Mouse (Mus musculus) MEL (cell line): ENCODE measurements around the gene Fgfr2. TPM values are rescaled to one million over a fixed set of nuclear protein-coding genes. Genes with fewer than 3 reads are reported as not detected.

ENCODE experiments used
- DNase-seq: peaks from one replicate; pipeline ENCODE4 v3.0.0; 2011; ENCODE audit warnings: low read depth, low spot score
- H3K27ac ChIP-seq: 2 replicates; pipeline ENCODE4 v1.5.1; 2012; ENCODE audit warnings: low read depth, mild to moderate bottlenecking, control low read depth, low read length, moderate library complexity; ENCODE audit not compliant: control insufficient read depth
- H3K27me3 ChIP-seq, 2 experiments: fragments of 150-350 bp in 1 of 2; sonication (generic) in 1 of 2; 2 replicates each; pipeline ENCODE4 v1.6.1; 2012; ENCODE audit warnings: low read length in 2 of 2, mild to moderate bottlenecking in 2 of 2, improper control_type of control experiment in 1 of 2, moderate library complexity in 1 of 2; ENCODE audit not compliant: insufficient read depth in 2 of 2, control insufficient read depth in 1 of 2
- H3K36me3 ChIP-seq, 2 experiments: 2 replicates each; pipeline ENCODE4 v1.6.1; 2012 to 2014; ENCODE audit warnings: low read length in 2 of 2, improper control_type of control experiment in 1 of 2, inconsistent platforms in 1 of 2, mild to moderate bottlenecking in 1 of 2; ENCODE audit not compliant: insufficient read depth in 2 of 2, control insufficient read depth in 1 of 2
- H3K4me1 ChIP-seq, 2 experiments: fragments of 150-350 bp in 1 of 2; sonication (generic) in 1 of 2; 2 replicates each; pipeline ENCODE4 v1.6.1; 2012; ENCODE audit warnings: low read length in 2 of 2, improper control_type of control experiment in 1 of 2, mild to moderate bottlenecking in 1 of 2; ENCODE audit not compliant: insufficient read depth in 2 of 2, control insufficient read depth in 1 of 2
- H3K4me3 ChIP-seq, 2 experiments: fragments of 150-350 bp in 1 of 2; sonication (generic) in 1 of 2; 2 replicates each; pipeline ENCODE4 v1.5.1; 2012; ENCODE audit warnings: low read depth in 2 of 2, low read length in 2 of 2, mild to moderate bottlenecking in 2 of 2, moderate library complexity in 2 of 2, control low read depth in 1 of 2, improper control_type of control experiment in 1 of 2; ENCODE audit not compliant: control insufficient read depth in 1 of 2, insufficient read depth in 1 of 2
- H3K79me2 ChIP-seq: 2 replicates; pipeline ENCODE4 v1.6.1; 2012; ENCODE audit warnings: mild to moderate bottlenecking, low read length, moderate library complexity; ENCODE audit not compliant: control insufficient read depth, poor library complexity, insufficient read depth
- H3K9ac ChIP-seq: 2 replicates; pipeline ENCODE4 v1.6.1; 2012; ENCODE audit warnings: low read depth, mild to moderate bottlenecking, control low read depth, low read length, moderate library complexity; ENCODE audit not compliant: control insufficient read depth, poor library complexity, severe bottlenecking
- H3K9me3 ChIP-seq: fragments of 150-350 bp; sonication (generic); replicated peaks from 2 replicates; pipeline ENCODE4 v1.6.1; 2012; ENCODE audit warnings: mild to moderate bottlenecking, low read length, improper control_type of control experiment, moderate library complexity; ENCODE audit not compliant: insufficient read depth
- EP300 ChIP-seq, 2 experiments: IDR thresholded peaks; 2 replicates each; pipeline ENCODE4 v1.6.1; 2011; ENCODE audit warnings: improper control_type of control experiment in 2 of 2, low read length in 2 of 2, low read depth in 1 of 2, mild to moderate bottlenecking in 1 of 2
- GATA1 ChIP-seq: IDR thresholded peaks from 2 replicates; pipeline ENCODE4 v1.6.1; 2011; ENCODE audit warnings: low read depth, low read length, improper control_type of control experiment
- MAX ChIP-seq: IDR thresholded peaks from 2 replicates; pipeline ENCODE4 v1.6.1; 2011; ENCODE audit warnings: low read length, improper control_type of control experiment
- MXI1 ChIP-seq: IDR thresholded peaks from 2 replicates; pipeline ENCODE4 v1.6.1; 2011; ENCODE audit warnings: mild to moderate bottlenecking, low read depth, low read length, improper control_type of control experiment
- MYB ChIP-seq: IDR thresholded peaks from 2 replicates; pipeline ENCODE4 v1.6.1; 2011; ENCODE audit warnings: mild to moderate bottlenecking, low read depth, low read length, improper control_type of control experiment
- MYC ChIP-seq: IDR thresholded peaks from 2 replicates; pipeline ENCODE4 v1.6.1; 2011; ENCODE audit warnings: low read depth, mild to moderate bottlenecking, low read length, improper control_type of control experiment, moderate library complexity
- NRF1 ChIP-seq: IDR thresholded peaks from 2 replicates; pipeline ENCODE4 v1.6.1; 2014; ENCODE audit warnings: low read depth, mild to moderate bottlenecking, inconsistent platforms, low read length, improper control_type of control experiment, moderate library complexity; ENCODE audit not compliant: poor library complexity, insufficient read depth, severe bottlenecking
- RCOR1 ChIP-seq: IDR thresholded peaks from 2 replicates; pipeline ENCODE4 v1.6.1; 2012; ENCODE audit warnings: low read depth, mild to moderate bottlenecking, inconsistent platforms, low read length, improper control_type of control experiment
- SMC3 ChIP-seq: IDR thresholded peaks from 2 replicates; pipeline ENCODE4 v1.6.1; 2011; ENCODE audit warnings: low read depth, low read length, improper control_type of control experiment
- TBP ChIP-seq: IDR thresholded peaks from 2 replicates; pipeline ENCODE4 v1.8.0; 2011; ENCODE audit warnings: low read depth, low read length, improper control_type of control experiment
- USF1 ChIP-seq: IDR thresholded peaks from 2 replicates; pipeline ENCODE4 v1.6.1; 2014; ENCODE audit warnings: low read depth, mild to moderate bottlenecking, inconsistent platforms, low read length, improper control_type of control experiment, moderate library complexity
- USF2 ChIP-seq, 2 experiments: IDR thresholded peaks; 2 replicates each; pipeline ENCODE4 v1.6.1; 2011 to 2012; ENCODE audit warnings: improper control_type of control experiment in 2 of 2, low read length in 2 of 2, borderline replicate concordance in 1 of 2, inconsistent platforms in 1 of 2, low read depth in 1 of 2, mild to moderate bottlenecking in 1 of 2; ENCODE audit not compliant: insufficient read depth in 1 of 2
- polyA plus RNA-seq, 2 experiments: library from polyadenylated mRNA; stranded (reverse) in 1 of 2; unstranded in 1 of 2; fragments of >175 nt in 1 of 2; fragments of >200 nt in 1 of 2; gene quantifications; 2 replicates each; pipeline versions ENCODE4 v1.2.1 to v1.2.4; 2012; ENCODE audit warnings: low replicate concordance in 2 of 2, low read depth in 1 of 2; ENCODE audit not compliant: insufficient read length in 2 of 2, insufficient read depth in 1 of 2, missing spikeins in 1 of 2
- total RNA-seq: library from RNA; depleted of rRNA; stranded (reverse); fragments of 300-350 nt; gene quantifications from 2 replicates; pipeline ENCODE4 v1.2.3, GENCODE M21; 2012

Fgfr2 gene
- total and polyA plus RNA-seq, 3 experiments = not detected

DNA sequence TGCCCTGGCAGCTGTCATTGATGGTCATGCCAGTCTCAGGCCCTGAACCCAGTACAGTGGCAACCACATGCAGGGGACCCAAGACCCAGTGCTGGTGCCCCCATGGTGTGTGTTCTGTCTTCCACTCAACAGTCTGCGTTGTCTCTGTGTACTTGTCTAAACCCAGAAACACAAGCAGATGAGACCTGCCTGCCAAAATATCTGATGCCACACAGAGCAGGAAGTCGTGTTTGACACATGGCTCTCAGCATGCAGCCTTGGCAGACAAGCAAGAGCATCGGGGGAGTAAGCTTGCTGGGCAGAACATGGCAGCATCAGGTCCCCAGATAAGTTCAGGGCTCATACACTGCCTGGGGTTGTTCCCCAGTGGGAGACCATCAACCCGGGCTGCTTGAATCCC lies 444.0 kb downstream of the Fgfr2 start:
- Histone ChIP-seq H3K79me2 (no peaks in the 10 kb centered on the region), H3K27me3 (no peaks in the 10 kb centered on the region), H3K27ac (peak overlapping the region; percentile 48), H3K4me1 (peaks cover 12 to 14% of the 10 kb centered on the region in 2 experiments), H3K36me3 (peaks cover 0 to 12% of the 10 kb centered on the region in 2 experiments; a peak in 2 of 4 replicates), H3K9me3 (no peaks in the 10 kb centered on the region), H3K9ac (0 out of 2 replicates have a peak overlapping the region, but pooled peaks have one; percentile 0), H3K4me3 (no peak overlapping the region)
- no peak for DNase-seq
- TF ChIP-seq MYB = no peak
- TF ChIP-seq NRF1 = no peak
- peak; percentile 43; the same call in 1 of the 2 replicates for TF ChIP-seq MAX
- TF ChIP-seq RCOR1 = no peak
- no peak for TF ChIP-seq USF1
- TF ChIP-seq SMC3 = no peak
- peak; percentile 83 for TF ChIP-seq MXI1
- 0 out of 2 replicates have a peak, but pooled peaks have one; percentile 3 for TF ChIP-seq GATA1
- TF ChIP-seq MYC = 0 out of 2 replicates have a peak, but pooled peaks have one; percentile 14

DNA sequence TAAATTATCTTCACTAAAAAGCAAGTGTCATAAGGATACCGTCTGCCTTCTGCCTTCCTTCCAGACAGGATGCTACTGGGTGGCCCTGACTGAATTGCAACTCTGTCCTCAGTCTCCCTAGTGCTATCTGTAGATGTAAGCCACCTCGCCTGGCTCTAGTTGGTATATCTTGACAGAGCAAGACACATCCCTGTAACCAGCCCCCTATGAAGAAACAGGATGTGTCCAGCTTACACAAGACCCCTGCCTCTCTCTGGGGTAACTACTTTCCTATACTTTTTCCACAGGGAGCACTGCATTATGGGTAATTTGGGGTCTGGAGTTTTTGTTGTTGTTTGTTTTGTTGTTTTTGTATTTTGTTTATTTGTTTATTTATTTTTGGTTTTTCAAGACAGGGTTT lies 447.2 kb downstream of the Fgfr2 start:
- Histone ChIP-seq H3K4me1 (peaks cover 20 to 23% of the 10 kb centered on the region in 2 experiments), H3K9ac (no peak overlapping the region), H3K9me3 (no peaks in the 10 kb centered on the region), H3K4me3 (no peak overlapping the region), H3K27ac (no peak overlapping the region), H3K79me2 (no peaks in the 10 kb centered on the region), H3K27me3 (no peaks in the 10 kb centered on the region), H3K36me3 (peaks cover 0 to 19% of the 10 kb centered on the region in 2 experiments; a peak in 2 of 4 replicates)
- DNase-seq = no peak
- TF ChIP-seq EP300 (IDR thresholded peaks at IDR 0.05; ENCODE audit: low read depth in 1 of 2, low read length in 2 of 2) (no peak), MXI1 (no peak)

DNA sequence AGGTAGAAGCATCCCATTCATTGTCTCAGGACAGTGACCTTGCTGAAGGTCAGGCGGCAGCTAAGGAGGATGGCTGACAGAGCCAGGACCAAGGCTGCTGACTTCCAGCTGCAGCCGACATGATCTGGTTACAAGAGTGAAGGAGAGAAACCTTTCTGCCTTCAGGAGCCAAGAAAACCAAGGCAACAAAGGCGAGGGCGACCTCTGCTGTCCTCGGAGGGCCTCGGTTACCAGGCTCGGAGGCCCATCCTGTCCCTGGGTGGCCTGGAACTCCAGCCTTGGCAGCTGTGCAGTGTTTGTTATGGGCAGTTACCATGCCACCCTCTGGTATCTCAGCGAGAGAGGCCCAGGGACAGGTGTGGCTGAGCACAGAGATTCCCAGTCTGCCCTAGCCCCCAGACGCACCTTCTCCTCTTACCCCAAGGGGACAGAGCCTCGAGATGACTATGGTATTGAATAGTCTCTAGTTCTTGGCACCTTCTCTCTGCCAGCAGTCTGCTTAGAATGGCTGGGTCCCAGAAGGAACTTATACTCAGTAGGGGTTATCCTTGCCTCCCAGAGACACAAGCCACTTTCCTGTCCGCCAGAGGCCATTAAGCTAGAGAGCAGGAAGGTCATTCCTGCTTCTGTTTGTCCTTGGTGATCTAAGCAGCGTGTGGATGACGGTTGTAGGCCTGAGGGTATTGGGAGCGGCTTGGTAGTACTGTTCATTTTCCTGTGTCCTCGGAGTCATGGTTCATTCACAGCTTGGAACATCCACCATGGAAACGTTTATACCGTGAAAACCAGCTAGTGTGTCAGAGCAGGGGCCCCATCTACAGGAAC lies 449.0 kb downstream of the Fgfr2 start:
- DNase-seq = no peak
- Histone ChIP-seq H3K36me3 (peaks cover 0 to 10% of the 10 kb centered on the region in 2 experiments; a peak in 2 of 4 replicates), H3K9ac (no peak overlapping the region), H3K4me3 (no peak overlapping the region), H3K4me1 (peaks cover 12% of the 10 kb centered on the region in 2 experiments), H3K79me2 (no peaks in the 10 kb centered on the region), H3K9me3 (no peaks in the 10 kb centered on the region), H3K27ac (no peak overlapping the region), H3K27me3 (no peaks in the 10 kb centered on the region)
- TF ChIP-seq USF2 (IDR thresholded peaks at IDR 0.05; ENCODE audit: borderline replicate concordance in 1 of 2, insufficient read depth in 1 of 2, low read depth in 1 of 2, low read length in 2 of 2) = no peak
- no peak for TF ChIP-seq TBP
